Mouse (Mus musculus) cerebellum, adult 2 months (tissue): ENCODE data around the gene Dnaic1.

ENCODE experiments used
- CTCF ChIP-seq: fragments of 200-500 bp; IDR thresholded peaks from 2 replicates; pipeline ENCODE4 v1.5.1; 2011; ENCODE audit warnings: low read depth, mild to moderate bottlenecking, control low read depth, low read length, moderate library complexity, borderline replicate concordance; ENCODE audit not compliant: insufficient read depth
- POLR2A ChIP-seq: fragments of 200-500 bp; IDR thresholded peaks from 2 replicates; pipeline ENCODE4 v1.6.1; 2011; ENCODE audit warnings: low read length, control low read depth, borderline replicate concordance; ENCODE audit not compliant: insufficient read depth

GRCm38 (mm10) chr4:41636882-41637635, 67.5 kb downstream of the Dnaic1 start:
- no peak for TF ChIP-seq CTCF
- TF ChIP-seq POLR2A, result peak; percentile 23; the same call in 1 of the 2 replicates
